Mouse (Mus musculus): ENCODE measurements around the gene Rgs6. TPM values are rescaled to one million over a fixed set of nuclear protein-coding genes. Genes with fewer than 3 reads are reported as not detected.

Gene Rgs6
- polyA plus RNA-seq, 1 experiment from 2014 or later = 1.4 TPM

- no peak overlapping the region for H3K4me2 ChIP-seq (replicated peaks; ENCODE audit: low read depth, low read length)
- no peak overlapping the region for H3K9ac ChIP-seq (replicated peaks; ENCODE audit: low read depth, low read length)
- ATAC-seq (ENCODE audit: insufficient number of reproducible peaks, insufficient read depth, low FRiP score, low read depth) = no peak
- H3K36me3 ChIP-seq (ENCODE audit: control insufficient read depth, insufficient read depth, low read length) = no peaks in the 10 kb centered on the region
- no peaks in the 10 kb centered on the region for H3K27me3 ChIP-seq (ENCODE audit: control insufficient read depth, insufficient read depth, low read length)
- H3K27ac ChIP-seq (ENCODE audit: low read length) = no peak overlapping the region
- H3K4me1 ChIP-seq (ENCODE audit: control insufficient read depth, insufficient read depth, low read length) = no peaks in the 10 kb centered on the region
- no peak overlapping the region for H3K4me3 ChIP-seq (ENCODE audit: low read depth, low read length)
- 61% methylated on average over 3 of the region's 3 CpGs for WGBS
- H3K9me3 ChIP-seq (ENCODE audit: control insufficient read depth, low read depth, low read length) = no peaks in the 10 kb centered on the region
Observed at GRCm38 (mm10) chr12:83110711-83111110, 522.6 kb downstream of the Rgs6 start.

- Histone ChIP-seq H3K27me3 (ENCODE audit: control insufficient read depth, insufficient read depth, low read length) (no peaks in the 10 kb centered on the region), H3K9ac (replicated peaks; ENCODE audit: low read depth, low read length) (no peak overlapping the region), H3K9me3 (ENCODE audit: control insufficient read depth, low read depth, low read length) (no peaks in the 10 kb centered on the region), H3K27ac (ENCODE audit: low read length) (no peak overlapping the region), H3K4me1 (ENCODE audit: control insufficient read depth, insufficient read depth, low read length) (no peaks in the 10 kb centered on the region), H3K36me3 (ENCODE audit: control insufficient read depth, insufficient read depth, low read length) (no peaks in the 10 kb centered on the region), H3K4me2 (replicated peaks; ENCODE audit: low read depth, low read length) (no peak overlapping the region), H3K4me3 (ENCODE audit: low read depth, low read length) (no peak overlapping the region)
- ATAC-seq (ENCODE audit: insufficient number of reproducible peaks, insufficient read depth, low FRiP score, low read depth) = no peak
- 82% methylated on average over 5 of the region's 5 CpGs for WGBS
Observed at GRCm38 (mm10) chr12:83112283-83112682, 524.2 kb downstream of the Rgs6 start.

- Histone ChIP-seq H3K27ac (ENCODE audit: low read length) (no peak overlapping the region), H3K36me3 (ENCODE audit: control insufficient read depth, insufficient read depth, low read length) (no peaks in the 10 kb centered on the region), H3K4me2 (replicated peaks; ENCODE audit: low read depth, low read length) (no peak overlapping the region), H3K4me3 (ENCODE audit: low read depth, low read length) (no peak overlapping the region), H3K9ac (replicated peaks; ENCODE audit: low read depth, low read length) (no peak overlapping the region), H3K4me1 (ENCODE audit: control insufficient read depth, insufficient read depth, low read length) (no peaks in the 10 kb centered on the region), H3K9me3 (ENCODE audit: control insufficient read depth, low read depth, low read length) (no peaks in the 10 kb centered on the region), H3K27me3 (ENCODE audit: control insufficient read depth, insufficient read depth, low read length) (no peaks in the 10 kb centered on the region)
- WGBS = 79% methylated on average over 6 of the region's 6 CpGs
- no peak; the same call in 1 of the 2 replicates for ATAC-seq (ENCODE audit: insufficient number of reproducible peaks, insufficient read depth, low FRiP score, low read depth)
Observed at GRCm38 (mm10) chr12:83112901-83113628, 525.0 kb downstream of the Rgs6 start.

GRCm38 (mm10) chr12:83113971-83114370, 525.9 kb downstream of the Rgs6 start:
- Histone ChIP-seq H3K4me3 (ENCODE audit: low read depth, low read length) (no peak overlapping the region), H3K36me3 (ENCODE audit: control insufficient read depth, insufficient read depth, low read length) (no peaks in the 10 kb centered on the region), H3K9ac (replicated peaks; ENCODE audit: low read depth, low read length) (no peak overlapping the region), H3K4me1 (ENCODE audit: control insufficient read depth, insufficient read depth, low read length) (no peaks in the 10 kb centered on the region), H3K27ac (ENCODE audit: low read length) (no peak overlapping the region), H3K27me3 (ENCODE audit: control insufficient read depth, insufficient read depth, low read length) (no peaks in the 10 kb centered on the region), H3K9me3 (ENCODE audit: control insufficient read depth, low read depth, low read length) (no peaks in the 10 kb centered on the region), H3K4me2 (replicated peaks; ENCODE audit: low read depth, low read length) (no peak overlapping the region)
- ATAC-seq (ENCODE audit: insufficient number of reproducible peaks, insufficient read depth, low FRiP score, low read depth) = no peak
- 62% methylated on average over 3 of the region's 3 CpGs for WGBS

- no peak; the same call in 1 of the 2 replicates for ATAC-seq (ENCODE audit: insufficient number of reproducible peaks, insufficient read depth, low FRiP score, low read depth)
- Histone ChIP-seq H3K9me3 (ENCODE audit: control insufficient read depth, low read depth, low read length) (no peaks in the 10 kb centered on the region), H3K4me1 (ENCODE audit: control insufficient read depth, insufficient read depth, low read length) (no peaks in the 10 kb centered on the region), H3K27me3 (ENCODE audit: control insufficient read depth, insufficient read depth, low read length) (no peaks in the 10 kb centered on the region), H3K4me3 (ENCODE audit: low read depth, low read length) (no peak overlapping the region), H3K36me3 (ENCODE audit: control insufficient read depth, insufficient read depth, low read length) (no peaks in the 10 kb centered on the region), H3K4me2 (replicated peaks; ENCODE audit: low read depth, low read length) (no peak overlapping the region), H3K27ac (ENCODE audit: low read length) (no peak overlapping the region), H3K9ac (replicated peaks; ENCODE audit: low read depth, low read length) (no peak overlapping the region)
- 35% methylated on average over 5 of the region's 5 CpGs for WGBS
Observed at GRCm38 (mm10) chr12:83114396-83115053, 526.4 kb downstream of the Rgs6 start.

- Histone ChIP-seq H3K9me3 (ENCODE audit: control insufficient read depth, low read depth, low read length) (no peaks in the 10 kb centered on the region), H3K27ac (ENCODE audit: low read length) (no peak overlapping the region), H3K9ac (replicated peaks; ENCODE audit: low read depth, low read length) (no peak overlapping the region), H3K4me1 (ENCODE audit: control insufficient read depth, insufficient read depth, low read length) (no peaks in the 10 kb centered on the region), H3K36me3 (ENCODE audit: control insufficient read depth, insufficient read depth, low read length) (no peaks in the 10 kb centered on the region), H3K4me2 (replicated peaks; ENCODE audit: low read depth, low read length) (no peak overlapping the region), H3K27me3 (ENCODE audit: control insufficient read depth, insufficient read depth, low read length) (no peaks in the 10 kb centered on the region), H3K4me3 (ENCODE audit: low read depth, low read length) (no peak overlapping the region)
- no peak for ATAC-seq (ENCODE audit: insufficient number of reproducible peaks, insufficient read depth, low FRiP score, low read depth)
- WGBS = 42% methylated on average over 3 of the region's 3 CpGs
Observed at GRCm38 (mm10) chr12:83124111-83124510, 536.0 kb downstream of the Rgs6 start.

- H3K9me3 ChIP-seq (ENCODE audit: control insufficient read depth, low read depth, low read length) = no peaks in the 10 kb centered on the region
- ATAC-seq (ENCODE audit: insufficient number of reproducible peaks, insufficient read depth, low FRiP score, low read depth) = no peak
- WGBS = 78% methylated on average over 4 of the region's 4 CpGs
Observed at GRCm38 (mm10) chr12:83125284-83125683, 537.2 kb downstream of the Rgs6 start.

GRCm38 (mm10) chr12:83126923-83127322, 538.8 kb downstream of the Rgs6 start:
- Histone ChIP-seq H3K9me3 (ENCODE audit: control insufficient read depth, low read depth, low read length) (no peaks in the 10 kb centered on the region), H3K27ac (ENCODE audit: low read length) (no peak overlapping the region), H3K9ac (replicated peaks; ENCODE audit: low read depth, low read length) (no peak overlapping the region), H3K4me1 (ENCODE audit: control insufficient read depth, insufficient read depth, low read length) (no peaks in the 10 kb centered on the region), H3K4me2 (replicated peaks; ENCODE audit: low read depth, low read length) (no peak overlapping the region), H3K4me3 (ENCODE audit: low read depth, low read length) (no peak overlapping the region), H3K27me3 (ENCODE audit: control insufficient read depth, insufficient read depth, low read length) (no peaks in the 10 kb centered on the region), H3K36me3 (ENCODE audit: control insufficient read depth, insufficient read depth, low read length) (no peaks in the 10 kb centered on the region)
- no peak for ATAC-seq (ENCODE audit: insufficient number of reproducible peaks, insufficient read depth, low FRiP score, low read depth)
- WGBS = 71% methylated on average over 7 of the region's 7 CpGs

More at GRCm38 (mm10) chr12:83125284-83125683, 537.2 kb downstream of the Rgs6 start:
- Histone ChIP-seq H3K4me2 (replicated peaks; ENCODE audit: low read depth, low read length) (no peak overlapping the region), H3K36me3 (ENCODE audit: control insufficient read depth, insufficient read depth, low read length) (no peaks in the 10 kb centered on the region), H3K27ac (ENCODE audit: low read length) (no peak overlapping the region), H3K4me1 (ENCODE audit: control insufficient read depth, insufficient read depth, low read length) (no peaks in the 10 kb centered on the region), H3K4me3 (ENCODE audit: low read depth, low read length) (no peak overlapping the region), H3K9ac (replicated peaks; ENCODE audit: low read depth, low read length) (no peak overlapping the region), H3K27me3 (ENCODE audit: control insufficient read depth, insufficient read depth, low read length) (no peaks in the 10 kb centered on the region)
